Mouse (Mus musculus) heart, postnatal 0 days (tissue): Measurements from ENCODE around the gene Col4a2.

Source experiments
- CTCF ChIP-seq: IDR thresholded peaks from 2 replicates; pipeline ENCODE4 v1.5.1; 2016; ENCODE audit warnings: antibody characterized with exemption, control low read depth, low read depth
- EP300 ChIP-seq: IDR thresholded peaks from 2 replicates; pipeline ENCODE4 v1.6.1; 2016; ENCODE audit warnings: antibody characterized with exemption, low read depth

GRCm38 (mm10) chr8:11298531-11299316 is 13.9 kb upstream of the Col4a2 start:
- no peak for TF ChIP-seq CTCF
- no peak for TF ChIP-seq EP300
